Mouse (Mus musculus): Measurements from ENCODE around the gene Acbd4.

The Acbd4 gene

DNA sequence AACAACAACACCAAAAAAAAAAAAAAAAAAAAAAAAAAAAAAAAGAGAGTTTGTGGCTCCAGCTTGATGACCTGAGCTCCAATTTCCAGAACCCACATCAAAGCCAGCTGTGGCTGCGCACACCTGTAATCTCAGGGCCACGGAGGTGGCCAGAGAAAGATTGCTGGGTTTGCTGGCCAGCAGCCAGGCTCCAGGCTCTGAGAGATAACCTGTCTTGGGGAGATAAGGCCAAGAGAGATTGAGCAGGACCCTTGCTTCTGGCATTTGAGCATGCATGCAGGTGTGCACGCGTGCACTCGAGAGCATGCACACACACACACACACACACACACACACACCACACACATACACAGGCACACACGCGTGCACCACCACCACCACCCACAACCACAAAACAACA, 8.2 kb upstream of the Acbd4 start:
- no peak for DNase-seq (ENCODE audit: low read depth, low spot score)

DNA sequence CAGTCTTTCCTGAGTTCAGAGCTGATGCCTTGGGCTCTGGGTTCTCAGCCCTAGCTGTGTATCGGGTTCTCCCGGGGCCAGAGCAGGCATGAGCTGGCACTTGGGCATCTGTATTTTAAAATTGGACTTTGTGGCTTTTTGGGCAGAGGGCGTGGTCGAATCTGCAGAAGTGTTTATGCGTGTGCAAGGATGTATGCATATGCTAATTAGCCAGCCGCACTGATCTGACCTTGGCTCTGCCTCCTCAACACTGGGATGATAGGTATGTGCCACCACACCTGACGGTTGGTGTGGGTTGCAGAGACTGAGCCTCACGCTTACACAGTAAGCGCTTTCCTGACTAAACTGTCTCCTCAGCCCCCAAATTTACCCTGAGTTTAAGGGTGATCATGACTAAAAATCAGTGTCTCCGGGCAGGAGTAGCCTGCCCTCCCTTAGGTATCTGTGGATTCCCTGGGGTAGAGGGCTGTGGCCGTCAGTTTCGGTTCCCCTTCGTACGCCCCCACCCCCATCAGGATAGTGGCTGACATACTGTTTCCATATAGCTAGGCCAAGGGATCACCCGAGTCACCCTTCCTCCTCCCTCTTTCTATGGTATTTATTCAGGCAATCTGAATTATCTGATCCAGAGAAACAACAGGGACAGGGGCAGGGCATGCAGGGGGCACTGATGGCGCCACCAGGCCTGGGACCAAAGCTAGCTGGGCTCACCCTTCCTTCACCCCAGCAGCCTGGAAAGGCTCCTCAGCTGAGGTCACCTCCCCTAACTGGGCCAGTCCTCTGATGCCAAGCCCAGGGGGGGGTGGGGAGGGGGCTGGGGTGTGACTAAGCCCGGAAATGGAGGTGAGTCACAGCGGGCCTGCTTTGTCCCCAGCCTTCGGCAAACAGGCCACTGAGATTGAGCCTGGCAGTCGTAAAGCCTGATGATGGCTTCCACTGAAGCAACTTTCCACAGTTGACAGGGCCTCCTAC, 7.3 kb upstream of the Acbd4 start:
- DNase-seq (ENCODE audit: low read depth, low spot score), result peak; percentile 82

DNA sequence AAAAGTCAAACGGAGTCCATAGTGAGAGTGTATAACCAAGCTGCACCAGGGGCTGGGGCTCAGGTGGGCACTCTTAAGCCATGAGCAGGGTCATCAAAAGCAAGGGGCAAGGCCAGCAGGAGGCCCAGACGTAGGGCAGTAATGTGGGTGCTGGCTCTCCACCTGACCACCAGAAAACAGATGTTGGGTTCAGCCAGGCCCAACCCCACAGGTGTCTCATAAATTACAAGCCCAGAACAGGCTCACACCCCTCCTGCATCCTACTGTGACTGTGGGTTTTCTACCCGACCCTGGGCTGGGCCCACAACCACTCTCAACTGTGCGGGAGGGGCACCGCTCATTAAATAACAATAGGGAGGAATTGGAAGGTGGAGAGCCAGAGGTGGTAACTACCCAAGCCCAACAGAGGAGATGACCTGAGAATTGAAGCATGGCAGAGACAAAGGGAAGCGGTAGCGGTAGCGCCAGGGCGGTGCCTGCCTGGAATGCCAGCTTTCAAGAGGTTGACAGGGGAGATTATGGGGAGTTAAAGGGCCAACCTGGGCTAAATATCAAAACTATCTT, 6.3 kb upstream of the Acbd4 start:
- no peak for DNase-seq (ENCODE audit: low read depth, low spot score)

DNA sequence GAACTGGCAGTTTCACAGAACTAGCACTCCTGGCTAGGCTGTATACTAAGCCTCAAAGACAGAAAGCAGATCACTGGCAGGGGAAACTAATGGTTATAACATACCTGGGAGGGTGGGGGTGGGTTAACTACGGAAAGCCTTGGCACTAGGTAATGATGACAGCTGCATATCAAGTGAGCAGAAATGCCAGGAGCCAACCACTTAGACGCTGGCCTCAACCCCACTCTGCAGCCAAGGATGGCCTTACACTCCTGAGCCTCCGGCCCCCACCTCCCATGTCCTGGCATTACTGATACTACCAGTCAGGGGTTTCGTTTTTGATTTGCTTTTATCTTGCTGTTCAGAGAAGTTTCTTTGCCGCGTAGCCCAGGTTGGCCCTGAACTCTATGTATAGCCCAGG, 5.7 kb upstream of the Acbd4 start:
- no peak for DNase-seq (ENCODE audit: low read depth, low spot score)

DNA sequence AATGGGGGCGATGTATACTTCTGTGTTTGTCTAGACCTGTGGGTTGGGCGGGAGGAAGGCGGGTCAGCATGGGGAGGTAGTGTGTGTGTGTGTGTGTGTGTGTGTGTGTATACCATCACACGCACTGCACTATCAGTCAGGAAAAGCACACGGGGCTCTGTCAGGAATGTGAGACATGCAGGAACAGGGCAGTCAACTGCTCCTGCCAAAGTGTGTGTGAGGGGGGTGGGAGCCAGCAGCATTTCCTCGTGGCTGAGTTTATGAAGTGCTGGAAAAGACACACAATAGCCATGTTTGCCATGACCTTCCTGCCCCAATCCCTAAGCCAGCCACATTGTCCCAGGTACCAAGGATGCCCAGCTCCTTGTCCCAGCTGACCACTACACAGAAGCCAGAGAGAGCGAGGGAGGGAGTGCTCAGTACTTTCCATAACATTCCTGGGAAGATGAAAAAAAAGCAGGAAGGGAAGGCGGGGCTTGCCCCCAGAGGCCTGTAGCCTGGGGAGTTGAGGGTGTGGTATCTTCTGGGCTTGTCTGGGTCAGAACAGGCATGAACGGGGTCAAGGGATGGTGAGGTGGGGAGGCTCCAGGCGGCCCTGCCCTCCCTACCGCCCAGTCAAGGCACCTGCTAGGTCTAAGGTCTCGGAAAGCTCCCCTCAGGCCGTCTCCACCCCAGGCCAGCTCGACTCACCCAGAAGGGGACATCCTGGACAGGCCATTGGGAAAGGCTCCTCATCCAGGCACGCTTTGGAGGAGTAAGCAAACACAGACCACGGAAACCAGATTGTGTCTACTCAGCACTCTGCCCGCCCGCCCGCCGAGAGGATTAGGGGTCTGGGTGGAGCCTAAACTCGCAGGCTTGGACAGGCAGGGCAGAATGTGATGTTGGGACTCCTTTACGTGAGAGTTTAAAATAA, 4.2 kb upstream of the Acbd4 start:
- peak; percentile 70 for DNase-seq (ENCODE audit: low read depth, low spot score)

DNA sequence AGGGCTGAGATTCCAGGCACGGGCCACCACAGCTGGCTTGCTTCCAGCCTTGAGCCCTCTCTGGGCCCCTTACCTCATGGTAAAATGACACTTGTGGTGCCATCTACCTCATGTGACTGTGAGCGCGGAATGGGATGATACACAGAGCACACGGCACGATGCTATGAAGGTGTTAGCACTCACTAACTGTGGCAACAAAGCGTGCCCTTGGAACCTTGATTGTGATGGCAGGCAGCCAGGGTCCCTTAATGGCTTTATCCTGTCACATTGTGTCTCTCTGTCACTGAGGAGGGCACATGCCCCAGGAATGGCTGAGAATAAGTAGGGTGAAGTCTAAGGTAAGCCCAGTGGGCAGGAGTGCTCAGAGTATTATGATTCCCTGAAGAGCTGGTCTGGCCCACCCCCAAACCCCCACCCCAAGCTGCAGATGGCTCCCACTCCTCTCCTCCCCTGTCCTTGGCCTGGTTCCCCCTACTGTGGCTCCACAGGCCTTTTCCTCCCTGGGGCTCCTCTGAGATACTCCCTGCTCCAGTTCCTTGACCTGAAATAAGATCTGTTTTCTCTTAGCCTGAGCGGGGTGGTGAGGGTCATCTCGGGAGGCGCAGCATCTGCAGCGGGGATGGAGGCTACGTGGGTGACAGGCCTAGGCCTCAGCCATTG, 2.8 kb upstream of the Acbd4 start:
- no peak for DNase-seq (ENCODE audit: low read depth, low spot score)

DNA sequence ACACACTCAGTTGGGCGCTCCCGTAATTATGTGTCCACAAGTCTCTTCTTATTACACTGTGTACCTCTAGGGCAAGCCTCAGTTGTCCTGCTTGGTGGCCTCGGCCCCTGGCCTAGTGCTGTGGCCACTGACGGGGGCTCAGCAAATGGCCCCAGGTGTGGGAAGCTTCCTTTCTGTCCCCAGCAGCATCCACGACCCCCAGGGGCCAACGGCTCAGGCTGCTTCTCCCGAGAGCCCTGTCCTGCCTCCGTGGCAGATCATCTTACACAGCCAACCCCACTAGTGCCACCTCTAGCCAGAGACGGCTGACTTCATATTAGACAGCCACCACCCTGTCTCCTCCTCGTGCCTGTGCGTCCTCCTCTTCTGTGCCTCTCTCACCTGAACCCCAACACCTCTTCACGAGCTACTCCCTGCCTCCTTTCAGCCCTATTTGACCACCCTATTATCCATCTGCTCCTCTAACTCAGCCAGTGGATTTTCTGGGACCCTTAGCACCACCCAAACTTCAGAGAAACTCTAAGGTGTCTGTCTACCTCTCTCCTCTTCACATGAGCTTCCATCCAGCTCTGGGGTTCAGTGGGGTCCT, 2.0 kb upstream of the Acbd4 start:
- no peak for DNase-seq (ENCODE audit: low read depth, low spot score)

DNA sequence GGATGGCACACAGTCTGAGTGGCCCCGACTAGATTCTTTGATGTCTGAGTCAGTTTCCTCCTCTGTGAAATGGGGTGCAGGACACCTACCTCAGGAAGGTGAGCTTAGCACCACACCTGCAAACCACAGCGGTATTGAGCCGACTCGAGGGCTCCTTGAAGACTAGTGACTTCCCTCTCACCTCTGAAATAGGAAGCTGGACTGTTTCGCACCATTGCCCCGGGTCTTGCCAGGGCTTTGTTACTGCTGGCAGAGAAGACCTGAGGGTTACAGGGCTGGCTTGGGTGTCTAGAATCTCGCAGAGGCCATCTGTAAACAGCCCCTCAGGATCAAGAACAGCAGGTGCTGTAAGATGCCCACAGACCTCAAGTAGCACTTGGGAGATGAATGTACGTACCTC, 1.1 kb upstream of the Acbd4 start:
- DNase-seq (ENCODE audit: low read depth, low spot score), result no peak

DNA sequence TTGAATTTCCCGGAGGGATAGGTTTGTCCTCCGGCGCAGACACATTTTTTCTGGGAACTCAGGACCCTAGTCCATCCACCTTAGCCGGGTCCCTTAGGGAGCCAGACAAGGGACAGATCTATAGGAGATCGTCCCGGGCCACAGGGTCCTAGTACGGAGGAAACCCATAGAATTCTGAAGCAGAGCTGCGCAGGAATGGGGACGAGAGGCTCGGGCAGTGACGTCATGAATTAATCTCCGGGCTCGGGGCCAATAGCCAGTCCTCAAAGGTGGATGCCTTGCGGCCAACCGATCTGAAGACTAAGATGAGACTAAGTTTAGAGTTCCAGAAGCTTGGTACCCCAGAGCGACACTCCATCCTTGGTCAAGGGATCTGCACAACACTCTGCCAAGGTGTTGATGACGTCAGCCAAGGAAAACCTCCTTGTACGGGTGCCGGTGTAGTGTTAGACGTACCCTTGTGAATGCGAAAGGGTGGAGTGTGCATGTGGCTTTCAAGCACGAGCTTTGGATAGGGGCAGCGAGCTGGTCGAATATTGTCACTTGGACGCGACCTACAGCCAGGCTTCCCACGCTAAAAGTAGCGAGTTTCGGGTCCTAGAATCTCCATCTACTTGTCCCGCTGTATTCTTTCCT, 502 bp downstream of the Acbd4 start:
- peak; percentile 84 for DNase-seq (ENCODE audit: low read depth, low spot score)

DNA sequence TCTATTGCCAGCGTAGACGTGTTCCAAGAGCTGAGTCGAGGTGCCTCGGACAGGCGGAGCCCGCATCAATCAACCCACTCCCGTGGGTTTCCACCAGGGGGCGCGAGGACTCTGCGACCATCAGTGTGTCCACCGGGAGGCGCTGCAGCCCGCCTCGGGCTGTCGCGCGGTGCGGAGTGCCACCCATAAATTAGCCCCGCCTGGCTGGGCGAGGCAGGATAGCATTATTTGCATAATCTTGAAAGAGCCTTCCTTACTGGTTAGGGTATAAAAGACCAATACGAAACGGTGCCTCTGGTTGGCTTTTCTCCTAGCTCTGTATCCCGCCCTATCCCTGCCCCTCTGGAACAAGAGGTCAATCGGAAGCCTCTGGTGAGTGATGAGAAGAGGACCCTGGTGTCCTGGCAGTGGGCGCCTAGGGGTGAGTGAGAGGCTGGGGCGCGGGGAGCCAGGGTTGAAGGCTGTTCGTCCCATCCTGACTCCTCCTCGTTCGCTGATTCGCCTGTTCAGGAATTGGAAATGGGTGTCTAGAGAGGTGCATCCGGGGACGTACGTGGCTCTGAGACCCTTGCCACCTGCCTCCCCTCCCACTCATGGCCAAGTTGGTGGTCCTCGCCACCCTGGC, 1.4 kb downstream of the Acbd4 start:
- peak; percentile 97 for DNase-seq (ENCODE audit: low read depth, low spot score)

DNA sequence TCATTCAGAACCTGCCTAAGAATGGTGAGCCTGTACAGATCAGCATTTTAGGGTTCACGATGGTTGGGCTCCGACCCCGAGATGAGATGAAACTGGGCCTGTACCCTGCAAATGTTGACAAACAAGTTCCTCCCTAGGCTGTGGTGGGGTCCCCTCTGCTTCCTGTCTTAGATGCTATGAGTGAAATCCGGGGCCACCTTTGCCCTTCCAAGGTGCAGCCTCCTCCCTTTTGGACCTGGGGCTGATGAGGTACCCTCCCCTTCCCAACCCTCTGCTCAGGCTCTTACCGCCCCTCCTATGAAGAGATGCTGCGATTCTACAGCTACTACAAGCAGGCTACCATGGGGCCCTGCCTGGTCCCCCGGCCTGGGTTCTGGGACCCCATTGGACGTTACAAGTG, 2.1 kb downstream of the Acbd4 start:
- DNase-seq (ENCODE audit: low read depth, low spot score), result no peak

DNA sequence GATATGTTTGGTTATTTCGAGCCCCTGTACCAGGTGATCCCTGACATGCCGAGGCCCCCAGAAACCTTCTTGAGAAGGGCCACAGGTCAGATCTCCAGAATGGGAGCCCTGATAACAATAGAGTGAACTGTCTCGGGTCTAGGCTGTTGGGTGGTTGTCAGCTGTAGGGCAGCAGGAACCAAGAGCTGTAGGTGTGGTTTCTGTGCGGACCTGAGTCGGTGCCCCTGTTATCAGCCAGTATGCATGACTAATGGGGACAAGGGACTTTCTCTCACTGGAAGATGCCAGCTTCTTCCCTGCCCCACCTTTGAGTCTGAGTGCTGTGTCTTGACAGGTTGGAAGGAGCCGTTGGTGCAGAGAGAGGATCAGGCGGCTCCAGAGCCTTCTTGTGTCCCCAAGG, 3.0 kb downstream of the Acbd4 start:
- no peak for DNase-seq (ENCODE audit: low read depth, low spot score)

DNA sequence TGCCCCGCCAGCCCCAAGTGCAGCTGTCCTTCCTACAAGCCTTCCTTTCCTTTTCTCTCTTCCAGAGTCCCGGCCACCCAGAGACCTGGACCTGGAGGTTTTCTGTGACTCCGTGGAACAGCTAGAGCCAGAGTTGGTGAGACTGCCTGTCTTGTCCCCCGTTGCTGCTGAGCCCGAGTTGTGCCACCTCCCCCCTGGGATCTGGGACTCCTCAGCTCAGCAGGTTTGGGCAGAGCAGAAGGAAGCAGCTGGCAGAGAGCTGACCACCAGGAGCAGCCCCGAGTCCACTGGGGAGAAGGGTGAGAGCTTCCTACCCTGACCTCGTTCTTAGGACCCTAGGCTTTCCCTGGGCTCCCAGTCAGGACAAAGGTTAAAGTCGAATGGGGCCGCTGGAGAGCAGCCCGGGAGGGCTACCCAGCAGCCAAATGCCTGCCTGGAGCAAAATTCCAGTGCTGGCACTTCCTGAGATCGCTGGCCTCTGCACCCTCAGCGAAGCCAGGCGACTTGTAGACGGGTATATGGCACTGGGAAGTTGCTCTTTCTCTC, 3.8 kb downstream of the Acbd4 start:
- DNase-seq (ENCODE audit: low read depth, low spot score), result no peak

DNA sequence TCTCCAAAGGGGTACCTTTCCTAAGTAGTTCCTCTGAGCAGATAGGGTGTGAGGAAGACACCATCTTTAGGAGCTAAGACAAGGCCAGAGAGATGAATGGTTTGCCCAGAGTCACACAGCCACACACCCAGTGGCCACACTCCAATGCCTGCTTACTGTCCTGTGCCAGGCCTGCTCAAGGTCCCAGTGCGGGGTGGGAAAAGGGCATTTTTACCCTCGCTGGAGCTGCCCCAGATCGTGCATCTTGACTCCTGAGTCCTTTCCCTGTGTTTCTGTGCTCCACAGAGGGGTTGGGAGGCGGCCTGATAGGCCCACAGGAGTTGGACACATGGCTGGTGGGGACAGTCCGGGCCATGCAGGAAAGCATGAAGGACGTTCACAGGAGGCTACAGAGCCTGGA, 4.3 kb downstream of the Acbd4 start:
- no peak for DNase-seq (ENCODE audit: low read depth, low spot score)

DNA sequence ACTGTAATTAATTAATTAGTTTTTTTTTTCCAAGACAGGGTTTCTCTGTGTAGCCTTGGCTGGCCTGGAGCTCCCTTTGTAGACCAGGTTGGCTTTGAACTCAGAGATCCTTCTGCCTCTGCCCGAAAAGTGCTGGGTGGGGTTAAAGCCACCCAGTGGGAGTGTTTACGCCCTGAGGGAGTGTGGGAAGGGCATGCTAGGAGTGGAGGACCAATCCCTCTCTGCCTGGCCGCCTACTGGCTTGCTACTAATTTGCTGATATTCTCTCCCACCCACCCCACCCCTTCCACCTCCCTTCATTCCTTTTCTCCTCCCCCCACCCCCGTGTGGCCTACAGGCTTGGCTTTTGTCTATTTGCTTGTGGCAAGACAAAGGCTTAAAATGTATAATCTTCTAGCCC, 4.9 kb downstream of the Acbd4 start:
- no peak for DNase-seq (ENCODE audit: low read depth, low spot score)

DNA sequence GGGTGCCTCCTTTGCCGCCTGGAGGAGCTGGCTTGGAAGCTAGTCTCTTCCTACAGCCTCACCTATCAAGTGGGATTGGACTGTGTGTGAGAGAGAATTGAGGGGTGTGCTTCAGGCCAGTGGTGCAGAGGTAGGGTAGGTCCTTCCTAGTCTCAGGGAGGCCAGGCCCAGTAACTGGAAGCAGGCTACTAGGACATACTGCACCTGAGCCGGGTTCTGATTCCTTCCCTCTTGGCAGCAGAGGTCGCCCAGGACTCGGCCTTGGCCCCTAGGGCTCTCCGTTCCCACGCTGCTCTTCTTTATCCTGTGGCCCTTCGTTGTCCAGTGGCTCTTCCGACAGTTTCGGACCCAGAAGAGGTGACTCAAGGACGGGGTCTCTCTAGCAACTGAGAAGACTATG, 9.8 kb downstream of the Acbd4 start:
- no peak for DNase-seq (ENCODE audit: low read depth, low spot score)

DNA sequence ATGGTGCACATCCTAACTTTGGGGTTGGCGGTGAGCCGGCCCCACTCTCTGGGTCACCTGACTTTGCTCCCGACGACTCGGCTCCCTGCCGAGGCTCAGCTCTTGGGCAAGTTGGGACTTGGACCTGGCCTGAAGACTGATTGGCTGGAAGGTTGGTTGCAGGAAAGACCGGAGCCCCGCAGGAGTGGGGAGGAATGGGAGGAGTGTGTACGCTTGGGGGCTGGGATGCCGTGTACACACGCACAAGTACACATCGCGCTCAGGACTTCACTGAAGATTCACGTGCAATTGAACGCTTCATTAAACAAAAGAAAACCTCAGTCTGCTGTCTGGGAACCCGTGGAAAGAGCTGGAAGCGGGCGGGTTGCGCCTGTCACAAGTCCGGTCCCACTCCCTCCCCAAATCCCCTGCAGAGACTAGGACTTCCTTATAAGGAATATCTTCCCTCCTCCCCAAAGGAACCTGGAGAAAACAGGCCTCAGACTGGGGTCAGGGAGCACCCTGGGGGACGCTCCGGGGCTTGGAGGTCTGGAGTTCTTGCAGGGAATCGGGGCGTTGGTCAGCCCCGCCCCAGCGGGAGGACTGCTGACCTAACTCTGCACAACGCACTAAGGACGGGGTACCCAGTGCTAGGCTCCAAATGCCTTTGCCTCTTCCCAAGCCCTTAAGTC, 10.5 kb downstream of the Acbd4 start:
- DNase-seq (ENCODE audit: low read depth, low spot score), result no peak

DNA sequence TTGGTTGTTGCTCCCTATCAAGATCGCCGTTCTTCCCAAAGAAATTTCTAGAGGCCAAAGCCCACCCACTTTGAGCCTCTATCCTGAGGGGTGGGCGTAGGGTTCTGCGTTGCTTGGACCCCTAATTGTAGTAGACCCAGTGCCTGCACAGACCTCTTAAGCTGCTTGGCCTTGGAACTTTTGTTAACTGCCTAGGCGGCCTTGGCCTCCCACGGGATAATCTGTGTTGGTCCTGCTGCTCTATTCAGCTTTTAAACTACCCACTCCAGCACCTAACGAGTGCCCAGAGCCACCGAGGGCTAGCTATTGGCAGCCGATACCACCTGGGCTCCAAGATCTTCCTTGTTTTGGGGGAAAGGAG, 11.1 kb downstream of the Acbd4 start:
- no peak for DNase-seq (ENCODE audit: low read depth, low spot score)

DNA sequence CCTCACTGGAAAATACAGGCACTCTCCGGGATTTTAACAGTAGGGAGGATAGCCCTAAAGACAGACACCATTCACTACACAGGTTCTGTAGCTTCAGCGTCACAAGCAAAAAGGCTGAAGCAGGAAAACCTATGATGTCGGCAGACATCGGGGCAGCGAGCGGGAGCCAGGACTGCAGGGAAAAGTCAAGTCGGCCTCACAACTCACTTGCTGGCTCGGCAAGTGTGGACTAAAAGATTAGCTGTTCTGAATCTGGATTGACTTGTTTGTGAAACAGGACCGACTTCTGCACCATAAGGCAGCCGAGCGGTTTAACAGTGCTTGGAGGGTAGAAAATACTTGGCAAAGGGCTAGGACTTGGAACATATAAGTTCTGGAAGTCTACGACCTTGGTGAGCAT, 11.5 kb downstream of the Acbd4 start:
- DNase-seq (ENCODE audit: low read depth, low spot score), result no peak

DNA sequence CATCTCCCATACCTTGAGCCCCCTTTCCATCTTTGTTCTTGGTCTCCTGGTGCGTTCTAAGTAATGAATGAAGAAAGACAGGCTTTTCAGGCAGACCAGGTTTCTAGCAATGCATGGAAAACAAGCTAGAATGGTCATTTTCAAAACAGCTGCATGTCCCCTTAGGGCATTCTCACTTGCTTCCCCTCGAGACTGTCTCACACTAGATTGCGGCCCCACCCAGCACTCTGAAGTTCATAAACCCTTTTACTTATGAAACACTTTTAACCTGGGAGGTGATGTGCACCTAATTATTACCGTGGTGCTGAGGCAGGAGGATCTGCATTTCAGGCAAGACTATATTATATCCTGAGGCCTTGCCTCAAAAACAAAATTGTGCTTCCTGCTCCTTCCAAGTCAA, 12.3 kb downstream of the Acbd4 start:
- peak; percentile 19 for DNase-seq (ENCODE audit: low read depth, low spot score)

All from 3T3-L1 (cell line).